Mouse (Mus musculus) layer of hippocampus, postnatal 36 days (tissue): ENCODE measurements around the gene Plxna1. TPM values are rescaled to one million over a fixed set of nuclear protein-coding genes. Genes with fewer than 3 reads are reported as not detected.

Experiments used
- DNase-seq, 2 experiments: peaks; one replicate each; pipeline ENCODE4 v3.0.0; 2022
- total RNA-seq, 2 experiments: library from RNA; stranded (reverse); gene quantifications; 2 replicates each; pipeline ENCODE4 v1.2.3; 2021

Gene Plxna1
- total RNA-seq, 2 experiments from 2014 or later = 111 to 112 TPM

DNA sequence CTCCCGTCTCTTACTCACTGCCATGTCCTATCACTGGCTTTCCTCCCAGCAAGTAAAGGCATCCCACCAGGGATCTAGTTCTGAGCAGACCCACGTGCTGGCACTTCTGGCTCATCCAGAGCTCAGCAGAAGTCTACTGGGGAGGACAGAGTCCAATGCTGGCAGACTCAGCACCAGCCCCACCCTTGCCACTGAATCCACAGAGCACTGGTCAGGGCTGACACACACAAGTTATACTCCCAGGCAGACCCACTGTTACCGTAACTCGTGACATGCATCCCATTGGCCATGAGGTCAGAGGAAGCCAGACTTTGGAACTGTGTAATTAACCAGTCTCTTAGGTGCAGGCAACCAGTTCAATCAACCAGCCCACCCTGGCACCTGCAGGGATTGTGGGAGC lies 33.8 kb downstream of the Plxna1 start:
- DNase-seq = no peak

DNA sequence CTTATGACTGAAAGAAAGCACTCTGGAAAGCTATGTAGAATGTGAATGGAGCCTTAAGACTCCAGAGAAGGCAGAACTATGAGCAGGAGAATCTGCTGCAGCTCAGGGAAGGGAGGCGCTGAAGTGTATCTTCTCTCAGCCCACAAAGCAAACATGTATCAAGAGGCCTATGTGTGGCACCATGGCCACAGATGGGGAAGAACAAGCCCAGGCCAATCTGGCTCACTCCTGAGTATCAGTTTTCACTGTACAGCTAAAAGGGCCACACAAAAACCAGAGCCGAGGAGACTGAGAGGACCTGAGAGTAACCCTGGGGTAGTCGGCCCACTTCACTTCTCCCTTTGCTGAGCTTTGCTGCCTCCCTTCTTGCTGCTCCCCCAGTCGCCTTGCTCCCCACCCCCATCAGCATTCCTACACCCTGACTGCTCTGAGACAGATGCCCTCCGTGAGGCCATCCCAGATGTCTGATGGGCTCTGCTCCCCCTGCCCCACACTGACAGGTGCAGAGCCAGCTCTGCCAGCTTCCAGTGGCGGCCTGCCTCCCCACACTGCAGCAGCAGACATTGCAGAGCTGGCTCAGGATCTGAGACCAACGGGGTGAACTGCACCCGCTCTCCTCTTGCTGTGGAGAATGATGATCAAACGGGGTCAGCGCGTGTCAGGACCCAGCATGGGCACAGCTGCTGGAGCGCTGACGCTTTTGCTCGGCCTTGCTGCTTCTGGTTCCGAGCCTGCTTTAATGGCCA lies 34.5 kb downstream of the Plxna1 start:
- no peak for DNase-seq

DNA sequence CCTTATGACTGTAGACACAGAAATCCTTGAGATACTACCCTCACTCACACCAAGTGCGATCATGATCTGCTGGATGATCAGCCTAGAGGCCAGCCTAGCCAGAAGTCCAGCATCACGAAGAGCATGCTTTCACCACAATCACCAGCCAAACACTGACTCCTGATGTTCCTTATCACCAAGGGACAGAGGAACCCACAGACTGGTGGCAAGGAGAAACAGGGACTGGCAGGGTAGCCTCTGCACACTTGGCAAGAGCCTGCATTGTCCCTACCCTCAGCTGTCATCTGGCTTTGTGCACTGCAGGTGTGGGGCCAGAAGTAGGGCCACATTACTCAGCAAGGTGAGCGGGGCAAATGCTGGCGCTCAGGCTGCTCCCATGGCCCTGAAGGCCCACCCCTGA lies 37.6 kb downstream of the Plxna1 start:
- no peak for DNase-seq

DNA sequence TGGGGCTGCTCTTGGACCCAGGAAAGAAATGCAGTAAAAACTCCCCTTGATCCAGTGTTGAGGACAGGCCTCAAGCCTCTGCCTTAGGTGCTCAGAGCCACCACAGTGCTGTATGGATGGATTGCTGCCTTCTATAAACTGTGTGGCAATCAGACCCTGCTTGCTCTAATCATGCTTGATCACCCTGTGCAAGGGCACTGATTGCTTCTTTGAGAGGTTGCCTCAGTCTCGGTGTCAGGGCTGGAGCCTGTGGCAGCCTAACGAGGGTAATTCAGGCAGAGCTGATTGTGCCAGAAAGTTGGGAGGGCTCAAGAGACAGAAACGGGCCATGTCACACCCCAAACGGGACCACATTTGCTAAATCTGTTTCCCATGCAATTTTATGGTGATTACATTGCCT lies 47.2 kb downstream of the Plxna1 start:
- DNase-seq = no peak

DNA sequence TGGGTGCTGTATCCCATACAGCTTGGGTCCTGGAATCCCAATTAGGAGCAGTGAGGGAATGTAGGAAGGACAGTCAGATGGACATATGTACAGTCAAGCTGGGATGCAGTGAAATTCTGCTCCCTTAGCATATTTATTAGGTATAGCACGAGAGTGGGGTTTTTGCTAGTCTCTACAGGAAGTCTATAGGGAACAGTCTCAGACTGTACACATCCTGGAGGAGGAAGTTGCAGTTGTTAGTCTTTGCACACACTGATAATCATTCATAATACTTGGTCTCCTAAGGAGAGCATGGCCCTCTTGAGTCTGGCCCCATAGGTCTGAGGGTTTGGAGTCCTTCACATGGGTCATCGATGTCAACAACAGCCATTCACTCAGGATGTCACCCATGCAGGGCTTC lies 50.9 kb downstream of the Plxna1 start:
- DNase-seq = no peak

DNA sequence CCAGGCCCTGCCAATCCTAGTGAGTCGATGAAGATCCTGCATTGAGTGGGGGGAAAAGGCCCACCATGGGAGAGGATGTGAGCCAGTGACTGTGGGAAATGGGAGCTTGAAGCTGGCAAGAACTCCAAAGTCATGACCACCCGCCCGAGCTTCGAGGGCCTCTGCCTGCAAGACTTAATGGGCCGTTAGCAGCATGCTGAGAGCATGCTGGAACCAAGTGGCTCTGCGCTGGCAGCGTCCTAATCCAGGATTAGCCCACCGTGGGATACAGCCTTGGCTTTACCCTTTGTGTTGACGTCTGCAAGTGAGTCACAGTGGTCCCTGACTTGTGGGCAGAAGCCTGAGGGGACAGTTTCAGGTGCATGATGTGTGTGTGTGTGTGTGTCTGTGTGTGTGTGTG lies 52.2 kb downstream of the Plxna1 start:
- no peak for DNase-seq

DNA sequence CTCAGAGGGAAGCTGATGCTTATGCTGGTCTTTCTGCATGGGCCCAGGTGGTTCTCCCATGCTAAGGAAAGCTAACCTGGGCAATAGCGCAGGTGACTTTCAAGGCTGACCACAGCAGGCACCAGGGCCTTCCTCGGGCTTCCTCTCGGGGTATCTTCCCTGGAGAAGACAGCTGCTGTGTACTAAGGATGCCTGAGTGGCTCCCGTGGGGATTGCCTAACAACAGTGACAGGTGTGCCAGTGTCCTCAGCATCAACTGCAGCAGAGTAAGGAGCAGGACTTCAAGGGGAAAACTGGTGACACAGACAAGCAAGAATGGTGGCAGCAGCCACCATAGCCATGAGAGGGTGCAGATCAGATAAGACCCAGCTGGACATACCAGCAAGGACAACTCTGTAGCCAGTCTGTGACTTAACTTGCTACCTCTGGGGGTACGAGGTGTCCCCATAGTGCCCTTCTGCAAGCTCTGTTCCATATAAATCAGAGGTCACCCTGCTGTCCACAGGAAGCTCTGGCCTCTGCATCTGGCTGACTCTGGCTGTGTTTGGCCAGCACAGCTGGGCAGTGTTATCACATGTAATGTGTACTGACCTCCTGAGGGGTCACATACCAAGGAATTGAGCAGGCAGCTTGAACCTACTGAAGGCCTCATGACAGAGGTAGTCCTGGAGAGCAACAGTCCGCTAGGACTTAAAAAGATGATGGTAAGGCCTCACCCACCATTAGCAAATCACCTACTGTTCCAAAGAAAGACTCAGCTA lies 54.0 kb downstream of the Plxna1 start:
- DNase-seq = no peak

DNA sequence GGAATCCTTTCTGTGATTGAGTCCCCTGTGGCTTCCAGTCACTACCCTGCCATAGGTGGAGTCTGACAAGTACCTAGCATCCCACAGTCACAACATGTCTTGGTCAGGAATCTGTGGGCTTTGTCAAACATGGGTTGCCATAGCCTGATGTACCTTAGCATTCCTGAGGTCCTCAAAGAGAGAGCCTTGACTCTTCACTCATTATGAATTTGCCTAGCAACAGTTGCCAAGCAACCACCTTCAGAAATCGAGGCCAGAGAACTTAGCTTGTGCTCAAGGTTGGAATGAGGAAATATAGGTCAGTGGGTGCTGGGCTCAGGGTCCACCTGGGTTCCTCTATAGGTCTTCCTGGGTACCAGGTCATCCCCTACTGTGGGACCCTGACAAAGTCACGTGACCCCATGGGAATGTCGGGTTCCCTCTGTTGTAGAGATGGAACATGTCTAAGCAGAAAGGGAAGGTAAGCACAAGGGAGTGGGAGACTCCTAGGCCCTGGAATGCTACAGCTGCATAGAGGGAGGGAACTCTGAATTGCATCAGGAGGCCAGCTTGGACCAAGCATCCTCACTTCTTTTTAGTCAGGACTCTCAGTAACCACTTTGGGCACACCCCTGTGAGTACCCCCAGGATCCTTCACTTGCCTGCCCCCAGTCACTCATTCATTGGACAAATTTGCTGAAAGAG lies 57.9 kb downstream of the Plxna1 start:
- DNase-seq = no peak

DNA sequence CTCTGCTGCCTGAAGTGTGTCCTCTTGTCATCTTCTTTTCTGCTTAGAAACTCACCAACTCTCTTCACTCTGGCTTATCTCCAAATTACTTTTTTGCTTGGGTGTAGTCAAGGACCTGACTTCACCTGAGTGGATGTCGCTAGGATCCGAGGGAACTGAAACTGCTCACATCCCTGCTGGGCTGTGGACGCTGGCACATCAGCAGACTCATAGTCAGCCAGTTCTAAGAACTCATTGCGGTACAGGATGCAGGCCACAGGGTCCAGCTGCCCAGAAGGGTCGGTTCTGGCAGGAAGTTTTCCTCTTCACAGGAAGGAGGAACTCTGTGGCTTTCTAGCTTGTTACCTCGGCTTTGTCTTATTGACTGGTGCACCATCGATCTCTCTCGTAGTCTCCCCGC lies 62.6 kb downstream of the Plxna1 start:
- DNase-seq = no peak

DNA sequence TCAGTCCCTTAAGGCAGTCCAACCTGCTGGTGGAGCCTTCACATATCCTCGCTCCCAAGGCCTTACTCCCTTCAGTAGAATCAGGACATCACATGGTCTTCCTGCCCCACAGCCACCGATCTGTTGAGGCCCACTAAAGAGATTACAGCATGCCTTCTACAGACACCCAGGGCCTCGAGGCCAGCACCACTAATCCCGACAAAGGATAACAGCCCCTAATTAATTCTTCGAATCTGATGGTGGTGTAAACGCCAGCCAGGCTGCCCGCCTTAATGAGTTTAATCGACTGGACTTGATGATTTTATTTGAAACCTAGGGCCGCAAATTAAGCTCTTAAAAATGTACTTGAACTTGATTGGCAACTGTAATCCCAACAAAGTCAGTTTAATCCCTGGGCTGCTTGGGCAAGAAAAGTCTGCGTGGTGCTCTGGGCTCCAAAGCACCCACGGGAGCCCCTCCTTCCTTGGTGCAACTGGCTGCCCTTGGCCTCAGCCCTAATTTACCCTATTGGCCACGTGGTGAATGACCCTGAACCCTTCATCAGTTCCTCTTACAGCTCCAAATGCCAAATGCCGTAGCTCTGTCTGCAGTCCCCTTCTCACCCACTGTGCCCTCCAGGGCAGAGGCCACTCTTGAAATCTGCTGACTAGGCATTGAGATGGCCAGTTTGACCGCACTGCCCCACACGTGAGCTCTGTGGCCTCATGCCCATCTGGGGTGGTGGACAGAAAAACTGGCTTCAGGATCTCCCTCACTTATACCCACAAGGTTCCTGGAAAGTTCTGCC lies 65.3 kb downstream of the Plxna1 start:
- DNase-seq = no peak

DNA sequence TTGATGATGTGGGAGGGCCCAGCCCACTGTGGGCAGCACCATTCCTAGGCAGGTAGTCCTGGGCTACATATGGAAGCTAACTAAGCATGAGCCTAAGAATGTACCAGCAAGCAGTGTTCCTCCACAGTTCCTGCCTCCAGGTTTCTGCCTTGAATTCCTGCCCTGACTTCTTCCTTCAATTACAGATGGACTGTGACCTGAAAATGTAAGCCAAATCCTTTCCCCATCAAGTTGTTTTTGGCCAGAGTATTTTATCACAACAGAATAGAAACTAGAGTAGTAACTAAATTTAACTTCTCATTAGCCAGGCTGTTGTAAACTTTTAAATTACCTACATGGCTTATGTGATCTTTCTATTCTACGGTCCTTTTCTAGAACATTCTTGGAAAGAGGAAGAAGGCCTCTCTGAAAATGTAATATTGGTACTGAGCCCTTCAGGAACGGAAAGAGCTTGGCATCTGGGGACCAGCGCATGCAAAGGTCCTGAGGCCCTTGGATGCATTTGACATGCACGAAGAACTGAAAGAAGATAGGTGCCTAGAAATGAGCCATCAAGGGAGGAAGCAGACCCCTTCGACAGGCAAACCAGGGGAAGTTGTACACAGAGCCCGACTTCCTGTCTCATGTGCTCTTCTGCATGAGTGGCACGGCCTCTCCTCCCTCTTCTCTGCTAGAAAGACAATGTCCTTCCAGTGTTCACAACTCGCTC lies 66.3 kb downstream of the Plxna1 start:
- no peak for DNase-seq

DNA sequence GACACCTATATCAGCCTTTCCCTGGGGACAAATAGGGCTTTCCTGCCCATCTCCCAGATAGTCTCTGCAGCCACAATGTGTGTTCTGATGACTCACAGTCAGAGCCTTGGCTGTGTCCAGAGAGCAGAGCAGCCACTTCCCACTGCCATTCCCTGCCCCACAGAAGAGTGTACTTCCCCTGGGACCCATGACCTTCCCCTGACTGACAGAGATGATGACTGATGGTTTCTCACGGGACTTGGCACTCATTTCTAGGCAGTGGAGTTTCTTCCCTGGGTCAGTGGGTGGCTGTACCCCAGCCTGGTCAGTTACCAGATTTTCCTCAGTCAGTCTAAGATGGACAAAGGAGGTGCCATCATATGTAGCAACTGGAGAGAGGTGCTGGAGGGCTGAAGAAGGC lies 67.8 kb downstream of the Plxna1 start:
- no peak for DNase-seq

DNA sequence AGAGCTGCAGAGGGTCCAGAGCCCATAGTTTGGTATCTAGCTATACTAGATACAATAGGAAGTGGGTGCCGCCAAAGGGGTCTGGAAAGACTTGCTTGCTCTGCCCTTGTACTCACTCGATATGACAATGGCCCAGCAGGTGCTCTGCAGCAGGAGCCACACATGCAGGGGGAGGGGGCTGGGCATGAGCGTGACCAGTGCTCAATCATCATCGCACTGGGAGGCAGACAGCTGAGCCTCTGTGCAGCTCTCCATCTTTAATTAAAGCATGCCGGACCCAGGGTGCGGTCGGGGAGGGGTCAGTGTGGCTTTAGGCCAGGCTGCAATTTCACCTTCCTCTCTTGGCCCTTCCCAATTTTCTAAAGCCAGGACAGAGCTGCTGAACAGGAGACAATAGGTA lies 70.9 kb downstream of the Plxna1 start:
- DNase-seq = no peak

DNA sequence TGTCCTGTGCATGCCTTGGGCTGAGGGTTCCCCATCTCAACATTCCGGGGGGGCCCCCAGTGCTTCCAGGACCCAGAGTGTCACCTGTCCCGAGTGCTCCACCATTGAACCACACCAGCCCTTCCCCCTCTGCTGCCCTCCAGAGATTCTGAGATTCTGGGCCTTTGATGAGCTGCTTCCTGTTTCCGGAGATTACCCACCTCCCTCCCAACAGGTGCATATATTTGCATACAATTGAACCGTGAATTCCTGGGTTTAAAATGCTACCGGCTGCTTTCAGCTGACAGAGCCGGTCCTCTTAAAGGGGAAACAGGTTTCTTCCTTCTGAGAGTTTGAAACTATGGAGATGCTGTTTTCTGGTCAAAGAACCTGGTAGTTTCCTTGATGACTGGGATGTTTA lies 74.3 kb downstream of the Plxna1 start:
- DNase-seq = no peak

DNA sequence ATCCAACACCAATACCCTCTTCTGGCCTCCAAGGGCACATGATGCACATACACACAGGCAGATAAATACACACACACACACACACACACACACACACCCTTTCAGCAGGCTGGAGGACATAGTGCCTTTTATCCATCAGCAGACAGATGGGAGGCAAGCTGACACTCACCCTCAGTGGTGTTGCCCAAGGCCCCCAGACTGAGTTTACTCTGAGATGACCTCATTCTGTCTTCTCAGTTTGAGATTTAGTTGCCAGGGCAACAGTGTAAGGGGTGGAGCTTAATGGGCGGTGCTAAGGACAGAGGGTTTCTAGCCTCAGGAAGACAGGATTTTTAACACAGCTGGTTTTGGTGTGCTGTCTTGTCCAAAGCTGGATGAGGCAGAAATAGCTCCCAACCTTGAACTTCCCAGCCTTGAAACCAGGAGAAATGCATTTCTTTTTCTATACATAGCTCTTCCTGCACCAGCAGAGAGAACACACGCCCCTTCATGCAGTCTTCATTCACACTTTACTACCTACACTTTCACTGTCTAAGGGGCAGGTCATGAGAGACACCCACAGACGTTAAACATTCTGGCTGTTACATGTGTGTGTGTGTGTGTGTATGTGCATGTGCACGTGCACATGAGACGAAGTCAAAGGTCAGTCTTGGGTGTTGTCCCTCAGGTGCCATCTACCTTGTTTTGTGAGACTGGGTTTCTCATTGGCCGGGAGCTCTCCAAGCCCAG lies 75.6 kb downstream of the Plxna1 start:
- no peak for DNase-seq

DNA sequence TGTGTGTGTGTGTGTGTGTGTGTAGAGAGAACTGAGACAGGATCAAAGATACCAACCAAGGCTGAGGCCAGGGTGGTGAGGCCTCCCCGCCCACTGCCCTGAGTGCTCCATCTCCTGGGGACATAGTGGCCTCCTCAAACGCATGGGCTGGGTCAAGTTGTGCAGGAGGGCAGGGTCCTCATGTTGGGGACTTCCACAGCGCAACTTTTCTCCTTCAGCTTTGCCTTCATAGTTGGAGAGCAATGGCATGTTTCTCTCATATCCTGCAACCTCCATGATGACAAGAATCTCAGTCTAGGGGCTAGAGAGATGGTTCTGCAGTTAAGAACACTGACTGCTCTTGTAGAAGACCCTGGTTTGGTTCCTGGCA lies 76.1 kb downstream of the Plxna1 start:
- no peak for DNase-seq

DNA sequence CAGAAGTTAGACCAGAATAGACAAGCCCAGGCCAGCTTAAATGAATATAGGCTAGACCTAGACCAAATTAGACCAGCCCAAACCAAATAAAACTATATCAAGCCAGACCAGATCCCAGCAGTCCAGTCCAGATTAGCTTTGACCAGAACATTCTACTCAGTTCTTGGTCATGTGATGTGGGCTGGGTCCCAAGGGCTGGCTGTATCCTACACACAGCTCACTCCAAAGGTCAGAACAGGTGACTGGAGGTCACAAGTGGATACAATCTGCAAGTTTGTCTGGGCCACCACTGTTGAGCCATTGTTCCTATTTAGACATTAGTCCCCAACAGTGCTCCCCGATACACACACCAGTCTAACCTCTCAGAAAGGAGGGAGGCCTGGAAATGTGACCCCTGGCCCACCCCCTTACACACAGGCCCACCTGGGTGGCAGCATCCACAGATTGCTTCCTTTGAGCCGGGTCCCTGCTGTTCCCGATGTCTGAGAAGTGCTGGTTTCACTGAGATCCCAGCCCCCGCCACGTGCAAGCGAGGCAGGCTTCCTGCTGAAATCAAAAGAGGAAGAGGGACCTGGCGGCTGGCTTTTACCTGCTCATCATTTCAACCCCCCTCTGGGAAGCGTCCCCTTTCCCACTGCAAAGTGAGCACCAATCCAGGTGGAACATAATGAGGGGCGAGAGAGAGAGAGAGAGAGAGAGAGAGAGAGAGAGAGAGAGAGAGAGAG lies 76.7 kb downstream of the Plxna1 start:
- DNase-seq = no peak

DNA sequence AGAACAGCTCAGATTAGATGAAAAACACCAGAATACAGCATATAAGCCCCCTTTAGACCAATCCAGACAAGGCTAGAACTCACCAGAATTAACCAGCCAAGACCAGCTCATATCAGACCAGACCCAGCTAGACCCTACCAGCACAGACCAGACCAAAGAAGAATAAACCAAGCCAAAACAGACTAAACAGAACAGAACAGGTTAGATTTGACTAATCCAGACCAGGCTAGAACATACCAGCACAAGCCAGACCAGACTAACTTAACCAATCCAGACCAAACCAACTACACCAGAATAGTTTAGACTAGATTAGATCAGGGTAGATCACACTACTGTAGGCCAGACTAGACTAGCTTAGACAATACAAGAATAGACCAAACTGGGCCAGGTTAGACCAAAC lies 77.3 kb downstream of the Plxna1 start:
- no peak for DNase-seq

DNA sequence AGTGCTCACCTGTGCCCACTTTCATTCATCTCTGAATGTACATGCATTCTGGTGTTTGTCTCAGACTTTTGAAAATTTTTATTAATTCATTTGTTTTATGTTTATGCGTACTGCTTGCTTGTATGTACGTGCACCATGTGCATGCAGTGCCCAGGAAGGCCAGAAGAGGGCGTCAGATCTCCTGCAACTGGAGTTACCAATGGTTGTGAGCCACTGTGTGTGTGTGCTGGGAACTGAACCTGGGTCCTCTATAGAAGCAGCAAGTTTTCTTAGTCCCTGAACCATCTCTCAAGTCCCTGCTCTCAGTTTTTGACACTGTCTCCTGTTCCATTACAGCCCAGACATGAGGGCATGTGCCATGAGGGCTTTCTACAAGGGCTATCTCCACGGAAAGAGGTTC lies 79.3 kb downstream of the Plxna1 start:
- DNase-seq = no peak

DNA sequence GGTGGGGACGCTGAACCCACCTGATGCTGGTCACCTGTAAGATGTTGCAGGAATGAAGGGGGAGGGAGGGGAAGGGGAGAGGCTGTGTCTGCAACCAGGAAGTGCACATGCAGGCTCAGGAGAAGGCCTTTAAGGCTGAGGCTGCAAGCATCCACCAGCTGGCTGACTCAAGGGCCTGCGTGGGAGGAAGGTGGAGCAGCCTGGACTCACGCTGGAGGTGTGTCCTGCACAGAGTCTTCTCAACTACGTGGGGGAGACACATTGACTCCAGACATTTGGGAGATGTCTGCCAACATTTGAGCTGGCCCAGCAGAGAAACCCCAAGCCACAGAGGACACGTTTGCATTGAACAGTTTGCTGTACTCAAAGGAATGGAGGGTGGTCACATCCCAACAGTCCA lies 79.8 kb downstream of the Plxna1 start:
- no peak for DNase-seq
